Mouse (Mus musculus): ENCODE data around the gene Adk.

- TF ChIP-seq CTCF (IDR thresholded peaks at IDR 0.05; ENCODE audit: borderline replicate concordance, control insufficient read depth, extremely low read depth, insufficient read depth, low read length, poor library complexity), result no peak
- no peak for TF ChIP-seq POLR2A (IDR thresholded peaks at IDR 0.05; ENCODE audit: control insufficient read depth, extremely low read depth, insufficient read depth, low read length, poor library complexity)
Measured at GRCm38 (mm10) chr14:21411524-21411923, 359.1 kb downstream of the Adk start.

Data from thymus, adult 2 months (tissue).